Mouse (Mus musculus) neural tube, embryonic 15.5 days (tissue): ENCODE data around the gene Nlrp6. TPM values are rescaled to one million over a fixed set of nuclear protein-coding genes. Genes with fewer than 3 reads are reported as not detected.
"Not testable (repeated sequence)": the region's sequence is repeated elsewhere in the genome, so short reads cannot be mapped to it uniquely, and the experiment has no call there.

ENCODE experiments used
- ATAC-seq: fragments of 200-750 bp; cut with Nextera tagmentation; 2 replicates; pipeline ENCODE4 v1.8.0; 2017; ENCODE audit warnings: mild to moderate bottlenecking, moderate TSS enrichment, moderate library complexity; ENCODE audit not compliant: low FRiP score
- H3K27ac ChIP-seq: fragments of 300-500 bp; sonication (generic); replicated peaks from 2 replicates; pipeline ENCODE4 v1.5.1; 2015; ENCODE audit warnings: mild to moderate bottlenecking, inconsistent platforms
- H3K27me3 ChIP-seq: fragments of 300-500 bp; sonication (generic); replicated peaks from 2 replicates; pipeline ENCODE4 v1.6.1; 2015; ENCODE audit warnings: inconsistent platforms
- H3K36me3 ChIP-seq: fragments of 300-500 bp; sonication (generic); 2 replicates; pipeline ENCODE4 v1.6.1; 2015; ENCODE audit warnings: inconsistent platforms
- H3K4me1 ChIP-seq: fragments of 300-500 bp; sonication (generic); 2 replicates; pipeline ENCODE4 v1.6.1; 2015; ENCODE audit warnings: inconsistent platforms
- H3K4me2 ChIP-seq: fragments of 300-500 bp; sonication (generic); 2 replicates; pipeline ENCODE4 v1.6.1; 2015; ENCODE audit warnings: inconsistent platforms, mild to moderate bottlenecking, moderate library complexity
- H3K4me3 ChIP-seq: fragments of 300-500 bp; sonication (generic); replicated peaks from 2 replicates; pipeline ENCODE4 v1.5.1; 2015; ENCODE audit warnings: mild to moderate bottlenecking, inconsistent platforms
- H3K9ac ChIP-seq: fragments of 300-500 bp; sonication (generic); replicated peaks from 2 replicates; pipeline ENCODE4 v1.6.1; 2015; ENCODE audit warnings: mild to moderate bottlenecking, inconsistent platforms
- H3K9me3 ChIP-seq: fragments of 300-500 bp; sonication (generic); replicated peaks from 2 replicates; pipeline ENCODE4 v1.6.1; 2016; ENCODE audit warnings: inconsistent platforms
- WGBS: fragments of 180-500 bp; shearing (Covaris S2); methylation state at CpG from one replicate; pipeline ENCODE4 v1.1.7; 2015; ENCODE audit warnings: mixed read lengths; 5-methylcytosine and 5-hydroxymethylcytosine counted together
- polyA plus RNA-seq: library from polyadenylated mRNA; unstranded; fragments of >200 nt; fragmentation: Nextera tagmentation; extraction: Ambion mirVana; gene quantifications from 2 replicates; pipeline ENCODE4 v1.2.1, GENCODE M21; 2015

Gene Nlrp6
- polyA plus RNA-seq: 0.67 and 5.6 TPM in 2 replicates

- no peak for ATAC-seq
- WGBS: 85% methylated on average over 8 of the region's 8 CpGs
- Histone ChIP-seq H3K4me3 (no peak within 1 kb of the TSS), H3K9ac (no peak within 1 kb of the TSS), H3K27ac (no peak within 1 kb of the TSS), H3K36me3 (no peaks in the 10 kb centered on the region), H3K27me3 (peaks cover 72% of the 10 kb centered on the region), H3K4me1 (peaks cover 25% of the 10 kb centered on the region), H3K9me3 (no peaks in the 10 kb centered on the region), H3K4me2 (peak within 1 kb of the TSS; percentile 79)
Observed at GRCm38 (mm10) chr7:140920418-140921029, at the start of gene Nlrp6. Gene Nlrp6, plus strand, starts transcription at chr7:140920902.

- ATAC-seq: no peak
- H3K27me3 ChIP-seq: no peaks in the 10 kb centered on the region
- no peak overlapping the region for H3K4me2 ChIP-seq
- peaks cover 46% of the 10 kb centered on the region for H3K36me3 ChIP-seq
- no peaks in the 10 kb centered on the region for H3K4me1 ChIP-seq
- H3K4me3 ChIP-seq: no peak overlapping the region
- no peaks in the 10 kb centered on the region for H3K9me3 ChIP-seq
- no peak overlapping the region for H3K9ac ChIP-seq
- no peak overlapping the region for H3K27ac ChIP-seq
- WGBS: 89% methylated on average over 4 of the region's 4 CpGs
Observed at GRCm38 (mm10) chr7:140874224-140874623, 46.5 kb upstream of the Nlrp6 start.

- 84% methylated on average over 6 of the region's 6 CpGs for WGBS
- H3K36me3 ChIP-seq: peaks cover 37% of the 10 kb centered on the region
Observed at GRCm38 (mm10) chr7:140877364-140877763, 43.3 kb upstream of the Nlrp6 start.

DNA sequence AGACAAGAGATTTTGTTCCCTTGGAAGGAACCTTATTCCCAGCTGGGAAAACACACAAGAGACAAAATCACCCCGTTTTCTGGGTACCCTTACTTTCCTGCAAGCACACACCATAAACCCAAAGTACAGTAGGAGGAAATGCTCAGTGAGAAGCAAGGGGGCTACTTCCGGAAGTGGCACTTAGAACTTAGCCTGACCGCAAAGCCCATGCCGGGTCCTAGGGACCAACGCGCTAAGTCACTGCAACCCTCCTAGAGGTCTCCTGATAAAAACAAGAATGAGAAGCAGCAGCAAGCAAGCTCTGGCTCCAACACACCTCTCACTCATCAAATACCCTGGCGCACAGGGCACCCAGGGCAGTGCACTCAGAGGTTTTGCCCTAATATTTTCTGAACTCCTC is 41.3 kb upstream of the Nlrp6 start:
- Histone ChIP-seq H3K36me3 (peaks cover 25% of the 10 kb centered on the region), H3K9me3 (no peaks in the 10 kb centered on the region), H3K27me3 (no peaks in the 10 kb centered on the region), H3K4me2 (no peak overlapping the region), H3K4me3 (no peak overlapping the region), H3K27ac (no peak overlapping the region), H3K9ac (no peak overlapping the region), H3K4me1 (peaks cover 26% of the 10 kb centered on the region)
- 92% methylated on average over 7 of the region's 7 CpGs for WGBS
- ATAC-seq: no peak

More at GRCm38 (mm10) chr7:140877364-140877763, 43.3 kb upstream of the Nlrp6 start:
- no peak overlapping the region for H3K4me3 ChIP-seq
- no peak for ATAC-seq
- H3K4me1 ChIP-seq: peaks cover 13% of the 10 kb centered on the region
- no peaks in the 10 kb centered on the region for H3K9me3 ChIP-seq
- no peak overlapping the region for H3K9ac ChIP-seq
- H3K4me2 ChIP-seq: no peak overlapping the region
- no peaks in the 10 kb centered on the region for H3K27me3 ChIP-seq
- H3K27ac ChIP-seq: no peak overlapping the region

DNA sequence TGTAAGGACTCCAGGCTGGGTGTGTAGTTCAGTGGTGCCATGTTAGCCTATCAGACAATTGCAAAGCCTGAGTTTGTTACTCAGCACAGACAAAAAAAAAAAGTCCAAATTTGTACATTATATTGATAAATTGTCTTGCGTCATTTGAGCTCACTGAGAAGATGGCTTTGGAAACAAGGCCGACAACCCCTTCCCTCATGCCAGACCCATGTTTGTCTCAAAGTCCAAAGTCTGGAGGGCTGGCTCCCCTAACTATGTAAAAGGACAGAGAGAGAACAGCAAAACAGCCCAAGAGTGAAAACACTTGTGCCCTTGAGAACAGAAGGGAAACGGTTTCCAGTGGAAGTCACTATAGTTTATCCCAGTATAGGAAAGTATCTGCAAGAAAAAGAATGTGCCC is 40.3 kb upstream of the Nlrp6 start:
- Histone ChIP-seq H3K4me1 (peaks cover 26% of the 10 kb centered on the region), H3K4me3 (0 out of 2 replicates have a peak overlapping the region, but pooled peaks have one; percentile 75), H3K9ac (no peak overlapping the region), H3K36me3 (peaks cover 16% of the 10 kb centered on the region; the same call in 1 of the 2 replicates), H3K9me3 (no peaks in the 10 kb centered on the region), H3K27ac (no peak overlapping the region), H3K27me3 (no peaks in the 10 kb centered on the region), H3K4me2 (peak overlapping the region; percentile 74)
- WGBS: 91% methylated on average over 3 of the region's 3 CpGs
- no peak for ATAC-seq

- 22% methylated on average over 8 of the region's 8 CpGs for WGBS
- ATAC-seq: no peak
- H3K4me2 ChIP-seq: peak overlapping the region; percentile 74
- H3K27ac ChIP-seq: peak overlapping the region; percentile 90
- no peaks in the 10 kb centered on the region for H3K9me3 ChIP-seq
- no peaks in the 10 kb centered on the region for H3K27me3 ChIP-seq
- peak overlapping the region; percentile 75 for H3K4me3 ChIP-seq
- peaks cover 14% of the 10 kb centered on the region for H3K36me3 ChIP-seq
- peak overlapping the region; percentile 72 for H3K9ac ChIP-seq
- peaks cover 26% of the 10 kb centered on the region for H3K4me1 ChIP-seq
Observed at GRCm38 (mm10) chr7:140880865-140881515, 39.7 kb upstream of the Nlrp6 start.

GRCm38 (mm10) chr7:140881696-140882468 is 38.8 kb upstream of the Nlrp6 start, which contains the start of the genes Psmd13 and Sirt3:
Gene Psmd13, plus strand, starts transcription at chr7:140881968.
Gene Sirt3, minus strand, starts transcription at chr7:140882309.
- peak; percentile 96 for ATAC-seq
- H3K4me3 ChIP-seq: peak within 1 kb of the TSS; percentile 75
- under 1% methylated on average over 59 of the region's 59 CpGs for WGBS

DNA sequence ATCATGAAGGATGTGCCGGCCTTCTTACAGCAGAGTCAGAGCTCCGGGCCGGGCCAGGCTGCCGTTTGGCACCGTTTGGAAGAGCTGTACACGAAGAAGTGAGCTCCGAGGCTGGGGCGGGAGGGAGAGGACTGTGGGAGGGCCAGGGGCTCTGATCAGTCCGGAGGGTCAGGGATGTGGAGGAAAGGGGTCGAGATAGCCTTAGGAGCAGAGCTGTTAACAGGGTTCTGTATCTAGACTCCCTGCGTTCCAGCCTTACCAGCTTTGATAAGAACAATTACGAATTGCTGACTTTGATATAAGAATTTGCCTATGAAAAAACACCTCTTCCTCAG is 38.3 kb upstream of the Nlrp6 start:
- Histone ChIP-seq H3K4me3 (peak overlapping the region; percentile 75), H3K9me3 (no peaks in the 10 kb centered on the region), H3K4me1 (peaks cover 26% of the 10 kb centered on the region), H3K9ac (peak overlapping the region; percentile 72), H3K4me2 (peak overlapping the region; percentile 74), H3K27me3 (no peaks in the 10 kb centered on the region), H3K27ac (peak overlapping the region; percentile 90), H3K36me3 (peaks cover 19% of the 10 kb centered on the region)
- WGBS: under 1% methylated on average over 12 of the region's 12 CpGs
- peak; percentile 69; the same call in 1 of the 2 replicates for ATAC-seq

More at GRCm38 (mm10) chr7:140881696-140882468, 38.8 kb upstream of the Nlrp6 start, which contains the start of the genes Psmd13 and Sirt3:
- H3K36me3 ChIP-seq: peaks cover 16% of the 10 kb centered on the region
- H3K9me3 ChIP-seq: no peaks in the 10 kb centered on the region
- peaks cover 26% of the 10 kb centered on the region for H3K4me1 ChIP-seq
- peak within 1 kb of the TSS; percentile 74 for H3K4me2 ChIP-seq
- peak within 1 kb of the TSS; percentile 72 for H3K9ac ChIP-seq
- no peaks in the 10 kb centered on the region for H3K27me3 ChIP-seq
- peak within 1 kb of the TSS; percentile 90 for H3K27ac ChIP-seq

GRCm38 (mm10) chr7:140890636-140891035 is 30.1 kb upstream of the Nlrp6 start:
- not testable (repeated sequence) for H3K9ac ChIP-seq, H3K9me3 ChIP-seq, ATAC-seq, H3K27me3 ChIP-seq, H3K4me3 ChIP-seq, H3K4me1 ChIP-seq, H3K4me2 ChIP-seq, H3K27ac ChIP-seq
- peaks cover 79% of the 10 kb centered on the region for H3K36me3 ChIP-seq
- 97% methylated on average over 16 of the region's 16 CpGs for WGBS

GRCm38 (mm10) chr7:140894031-140894430 is 26.7 kb upstream of the Nlrp6 start:
- no peaks in the 10 kb centered on the region for H3K27me3 ChIP-seq
- no peak overlapping the region for H3K4me2 ChIP-seq
- no peak overlapping the region for H3K4me3 ChIP-seq
- no peak for ATAC-seq
- H3K9ac ChIP-seq: no peak overlapping the region
- H3K27ac ChIP-seq: no peak overlapping the region
- H3K36me3 ChIP-seq: peaks cover 78% of the 10 kb centered on the region
- H3K9me3 ChIP-seq: no peaks in the 10 kb centered on the region
- 93% methylated on average over 7 of the region's 7 CpGs for WGBS
- no peaks in the 10 kb centered on the region for H3K4me1 ChIP-seq

GRCm38 (mm10) chr7:140894611-140895010 is 26.1 kb upstream of the Nlrp6 start:
- Histone ChIP-seq H3K36me3 (peaks cover 77% of the 10 kb centered on the region), H3K9ac (no peak overlapping the region), H3K4me2 (no peak overlapping the region), H3K27me3 (no peaks in the 10 kb centered on the region), H3K4me3 (no peak overlapping the region), H3K9me3 (no peaks in the 10 kb centered on the region), H3K4me1 (no peaks in the 10 kb centered on the region), H3K27ac (no peak overlapping the region)
- 92% methylated on average over 3 of the region's 3 CpGs for WGBS
- ATAC-seq: no peak
